Mouse (Mus musculus) bone marrow macrophage, adult 2 months (primary cell): ENCODE measurements around the gene Grm7.

Experiments used
- CTCF ChIP-seq: IDR thresholded peaks from 2 replicates; pipeline ENCODE4 v1.5.1; 2012; ENCODE audit warnings: low read depth, mild to moderate bottlenecking, low read length, moderate library complexity
- POLR2A ChIP-seq: IDR thresholded peaks from 2 replicates; pipeline ENCODE4 v1.6.1; 2012; ENCODE audit warnings: mild to moderate bottlenecking, low read depth, low read length, borderline replicate concordance

- TF ChIP-seq CTCF (no peak), POLR2A (no peak)
These were observed 867.0 kb downstream of the Grm7 start for GRCm38 (mm10) chr6:111512359-111512758.
